Mouse (Mus musculus) hindbrain, embryonic 14.5 days (tissue): ENCODE results near the gene Nup210l. TPM values are rescaled to one million over a fixed set of nuclear protein-coding genes. Genes with fewer than 3 reads are reported as not detected.

ENCODE experiments used
- ATAC-seq: fragments of 200-750 bp; cut with Nextera tagmentation; 2 replicates; pipeline ENCODE4 v1.8.0; 2017; ENCODE audit warnings: moderate number of reproducible peaks, mild to moderate bottlenecking, moderate TSS enrichment, moderate library complexity; ENCODE audit not compliant: low FRiP score
- DNase-seq: peaks from one replicate; pipeline ENCODE4 v3.0.0-alpha.2; 2015; ENCODE audit warnings: low spot score
- H3K27ac ChIP-seq: fragments of 300-500 bp; sonication (generic); 2 replicates; pipeline ENCODE4 v1.5.1; 2014; ENCODE audit warnings: mild to moderate bottlenecking, moderate library complexity
- H3K27me3 ChIP-seq: fragments of 300-500 bp; sonication (generic); 2 replicates; pipeline ENCODE4 v1.6.1; 2014; ENCODE audit warnings: mild to moderate bottlenecking, low read length, mixed read lengths; ENCODE audit not compliant: control insufficient read depth, insufficient read depth
- H3K36me3 ChIP-seq: fragments of 300-500 bp; sonication (generic); replicated peaks from 2 replicates; pipeline ENCODE4 v1.6.1; 2014; ENCODE audit not compliant: control insufficient read depth, insufficient read depth
- H3K4me1 ChIP-seq: fragments of 300-500 bp; sonication (generic); replicated peaks from 2 replicates; pipeline ENCODE4 v1.6.1; 2014; ENCODE audit warnings: antibody characterized with exemption, low read length, mixed read lengths; ENCODE audit not compliant: control insufficient read depth, insufficient read depth
- H3K4me2 ChIP-seq: fragments of 300-500 bp; sonication (generic); replicated peaks from 2 replicates; pipeline ENCODE4 v1.6.1; 2014; ENCODE audit warnings: mild to moderate bottlenecking, moderate library complexity
- H3K4me3 ChIP-seq: fragments of 300-500 bp; sonication (generic); replicated peaks from 2 replicates; pipeline ENCODE4 v1.5.1; 2014; ENCODE audit warnings: mild to moderate bottlenecking, low read length
- H3K9ac ChIP-seq: fragments of 300-500 bp; sonication (generic); 2 replicates; pipeline ENCODE4 v1.6.1; 2014
- H3K9me3 ChIP-seq: fragments of 300-500 bp; sonication (generic); 2 replicates; pipeline ENCODE4 v1.6.1; 2016; ENCODE audit warnings: low read length; ENCODE audit not compliant: control insufficient read depth
- WGBS: fragments of 180-500 bp; shearing (Covaris S2); extraction: QIAGEN DNeasy Blood & Tissue Kit; methylation state at CpG from one replicate; pipeline ENCODE4 v1.1.7; 2014; 5-methylcytosine and 5-hydroxymethylcytosine counted together
- polyA plus RNA-seq: library from polyadenylated mRNA; unstranded; fragments of >200 nt; fragmentation: Nextera tagmentation; extraction: Ambion mirVana; gene quantifications from 2 replicates; pipeline ENCODE4 v1.2.1, GENCODE M21; 2014

The Nup210l gene
- 0.35 and 0.51 TPM in 2 replicates for polyA plus RNA-seq

- DNase-seq (no peak), ATAC-seq (no peak)
- H3K9ac ChIP-seq, result no peak within 1 kb of the TSS
- no peak within 1 kb of the TSS for H3K4me3 ChIP-seq
- 86% methylated on average over 13 of the region's 13 CpGs for WGBS
- no peak within 1 kb of the TSS for H3K27ac ChIP-seq
- H3K4me1 ChIP-seq, result no peaks in the 10 kb centered on the region
- H3K9me3 ChIP-seq, result no peaks in the 10 kb centered on the region
- no peaks in the 10 kb centered on the region for H3K27me3 ChIP-seq
- H3K4me2 ChIP-seq, result no peak within 1 kb of the TSS
- peaks cover 23% of the 10 kb centered on the region for H3K36me3 ChIP-seq
These were observed at the start of gene Nup210l for GRCm38 (mm10) chr3:90103938-90104337. TSS of gene Nup210l (plus strand) at chr3:90104132.

- no peak overlapping the region for H3K27ac ChIP-seq
- H3K4me3 ChIP-seq, result no peak overlapping the region
- H3K9ac ChIP-seq, result no peak overlapping the region
- ATAC-seq (no peak), DNase-seq (no peak)
- 94% methylated on average over 6 of the region's 6 CpGs for WGBS
- no peaks in the 10 kb centered on the region for H3K4me1 ChIP-seq
- H3K36me3 ChIP-seq, result peaks cover 83% of the 10 kb centered on the region
- no peaks in the 10 kb centered on the region for H3K27me3 ChIP-seq
- no peak overlapping the region for H3K4me2 ChIP-seq
- H3K9me3 ChIP-seq, result no peaks in the 10 kb centered on the region
These were observed 42.4 kb upstream of the Nup210l start for GRCm38 (mm10) chr3:90061549-90061948.

GRCm38 (mm10) chr3:90062539-90062938 lies 41.4 kb upstream of the Nup210l start:
- H3K36me3 ChIP-seq, result peaks cover 73% of the 10 kb centered on the region
- 58% methylated on average over 2 of the region's 2 CpGs for WGBS

GRCm38 (mm10) chr3:90064383-90064782 lies 39.5 kb upstream of the Nup210l start:
- DNase-seq (no peak), ATAC-seq (no peak)
- H3K9ac ChIP-seq, result no peak overlapping the region
- no peaks in the 10 kb centered on the region for H3K4me1 ChIP-seq
- no peak overlapping the region for H3K4me2 ChIP-seq
- no peaks in the 10 kb centered on the region for H3K9me3 ChIP-seq
- WGBS, result 86% methylated on average over 3 of the region's 3 CpGs
- no peak overlapping the region for H3K27ac ChIP-seq
- H3K36me3 ChIP-seq, result peaks cover 60% of the 10 kb centered on the region
- no peaks in the 10 kb centered on the region for H3K27me3 ChIP-seq
- no peak overlapping the region for H3K4me3 ChIP-seq

More at GRCm38 (mm10) chr3:90062539-90062938, 41.4 kb upstream of the Nup210l start:
- Histone ChIP-seq H3K4me1 (no peaks in the 10 kb centered on the region), H3K9me3 (no peaks in the 10 kb centered on the region), H3K9ac (no peak overlapping the region), H3K4me3 (no peak overlapping the region), H3K4me2 (no peak overlapping the region), H3K27ac (no peak overlapping the region), H3K27me3 (no peaks in the 10 kb centered on the region)
- no peak for DNase-seq
- ATAC-seq, result no peak

- Histone ChIP-seq H3K4me2 (no peak overlapping the region), H3K27me3 (no peaks in the 10 kb centered on the region), H3K9me3 (no peaks in the 10 kb centered on the region), H3K4me3 (no peak overlapping the region), H3K9ac (no peak overlapping the region), H3K27ac (no peak overlapping the region), H3K36me3 (peaks cover 50% of the 10 kb centered on the region), H3K4me1 (no peaks in the 10 kb centered on the region)
- ATAC-seq (no peak), DNase-seq (peak; percentile 51)
- WGBS, result 64% methylated on average over 3 of the region's 3 CpGs
These were observed 38.4 kb upstream of the Nup210l start for GRCm38 (mm10) chr3:90065553-90065952.

- Histone ChIP-seq H3K4me1 (no peaks in the 10 kb centered on the region), H3K27me3 (no peaks in the 10 kb centered on the region), H3K4me3 (no peak overlapping the region), H3K4me2 (no peak overlapping the region), H3K27ac (no peak overlapping the region), H3K9me3 (no peaks in the 10 kb centered on the region), H3K36me3 (peaks cover 27% of the 10 kb centered on the region), H3K9ac (no peak overlapping the region)
- DNase-seq, result no peak
- no peak for ATAC-seq
- 88% methylated on average over 4 of the region's 4 CpGs for WGBS
These were observed 36.1 kb upstream of the Nup210l start for GRCm38 (mm10) chr3:90067851-90068250.

GRCm38 (mm10) chr3:90069688-90070087 lies 34.2 kb upstream of the Nup210l start:
- ATAC-seq (no peak), DNase-seq (no peak)
- Histone ChIP-seq H3K9ac (no peak overlapping the region), H3K4me3 (no peak overlapping the region), H3K4me2 (no peak overlapping the region), H3K27me3 (no peaks in the 10 kb centered on the region), H3K9me3 (no peaks in the 10 kb centered on the region), H3K4me1 (no peaks in the 10 kb centered on the region), H3K36me3 (peaks cover 10% of the 10 kb centered on the region), H3K27ac (no peak overlapping the region)
- 84% methylated on average over 7 of the region's 7 CpGs for WGBS

GRCm38 (mm10) chr3:90072294-90072693 lies 31.6 kb upstream of the Nup210l start, which contains the start of gene Tpm3:
TSS of gene Tpm3 (plus strand) at chr3:90072649.
- Histone ChIP-seq H3K4me1 (0 out of 2 replicates have a peak, but pooled peaks cover 4% of the 10 kb centered on the region), H3K9me3 (no peaks in the 10 kb centered on the region), H3K4me2 (no peak within 1 kb of the TSS), H3K36me3 (no peaks in the 10 kb centered on the region), H3K27me3 (no peaks in the 10 kb centered on the region), H3K27ac (no peak within 1 kb of the TSS), H3K9ac (no peak within 1 kb of the TSS), H3K4me3 (no peak within 1 kb of the TSS)
- ATAC-seq (no peak), DNase-seq (no peak)
- 78% methylated on average over 4 of the region's 4 CpGs for WGBS

- DNase-seq (peak; percentile 89), ATAC-seq (no peak)
- Histone ChIP-seq H3K9ac (no peak overlapping the region), H3K9me3 (no peaks in the 10 kb centered on the region), H3K27me3 (no peaks in the 10 kb centered on the region), H3K27ac (no peak overlapping the region), H3K4me3 (no peak overlapping the region), H3K36me3 (no peaks in the 10 kb centered on the region), H3K4me1 (peaks cover 19% of the 10 kb centered on the region), H3K4me2 (peak overlapping the region; percentile 17; the same call in 1 of the 2 replicates)
- 11% methylated on average over 5 of the region's 5 CpGs for WGBS
These were observed 26.8 kb upstream of the Nup210l start for GRCm38 (mm10) chr3:90076921-90077716.
